Mouse (Mus musculus) hematopoietic stem cell, adult 5-6 weeks (primary cell): Measurements from ENCODE around the gene Golga4. TPM values are rescaled to one million over a fixed set of nuclear protein-coding genes. Genes with fewer than 3 reads are reported as not detected.

Source experiments
- ATAC-seq, 2 experiments: fragments of 125-278 bp in 1 of 2; replicated peaks in 1 of 2; 2 replicates each; pipeline ENCODE4 v1.8.0; 2016 to 2017; ENCODE audit warnings: inconsistent platforms in 2 of 2, mild to moderate bottlenecking in 2 of 2, moderate number of reproducible peaks in 2 of 2, low read depth in 1 of 2, moderate TSS enrichment in 1 of 2; ENCODE audit not compliant: low FRiP score in 2 of 2, poor library complexity in 2 of 2, severe bottlenecking in 2 of 2, insufficient read depth in 1 of 2, low TSS enrichment in 1 of 2
- total RNA-seq: library from RNA; stranded (forward); fragments of 172-1452, 232-1000 nt; gene quantifications from 2 replicates; pipeline ENCODE4 v1.2.3, GENCODE M21; 2017

Gene Golga4
- total RNA-seq, 1 experiment from 2014 or later: 95.7 TPM

DNA sequence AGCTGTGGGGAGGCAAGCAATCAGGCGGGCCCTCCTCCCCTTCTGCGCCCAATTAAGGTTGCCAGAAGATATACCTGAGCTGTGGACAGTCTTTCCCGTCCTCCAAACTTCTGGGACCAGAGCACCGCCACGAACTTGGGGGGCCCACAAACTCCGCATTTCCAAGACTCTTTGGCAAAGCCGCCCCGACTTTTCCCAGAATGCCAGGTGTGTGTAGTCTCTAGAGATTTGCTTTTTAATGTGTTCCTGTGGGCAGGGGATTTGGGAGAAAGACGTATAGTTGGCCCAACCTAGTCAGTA lies 19.0 kb upstream of the Golga4 start:
- ATAC-seq: no peak

DNA sequence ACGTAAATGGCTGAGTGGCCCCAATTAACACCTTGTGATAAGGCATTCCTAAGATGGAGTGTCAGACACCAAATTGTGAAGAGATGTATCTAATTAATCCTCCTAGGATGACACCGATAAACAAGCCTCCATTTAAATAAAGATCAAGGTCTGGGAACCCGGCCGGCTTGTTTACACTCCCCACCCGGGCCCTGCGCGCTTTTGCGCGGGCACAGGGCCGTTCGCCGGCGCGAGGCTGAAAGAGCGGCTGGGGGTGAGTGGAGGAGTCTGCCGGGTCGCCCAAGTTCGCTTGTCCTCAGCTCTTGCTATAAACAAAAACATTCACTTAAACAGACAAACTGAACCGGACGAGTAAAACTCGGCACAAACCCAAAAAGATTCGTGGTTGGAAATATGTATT lies 18.4 kb upstream of the Golga4 start:
- no peak for ATAC-seq

DNA sequence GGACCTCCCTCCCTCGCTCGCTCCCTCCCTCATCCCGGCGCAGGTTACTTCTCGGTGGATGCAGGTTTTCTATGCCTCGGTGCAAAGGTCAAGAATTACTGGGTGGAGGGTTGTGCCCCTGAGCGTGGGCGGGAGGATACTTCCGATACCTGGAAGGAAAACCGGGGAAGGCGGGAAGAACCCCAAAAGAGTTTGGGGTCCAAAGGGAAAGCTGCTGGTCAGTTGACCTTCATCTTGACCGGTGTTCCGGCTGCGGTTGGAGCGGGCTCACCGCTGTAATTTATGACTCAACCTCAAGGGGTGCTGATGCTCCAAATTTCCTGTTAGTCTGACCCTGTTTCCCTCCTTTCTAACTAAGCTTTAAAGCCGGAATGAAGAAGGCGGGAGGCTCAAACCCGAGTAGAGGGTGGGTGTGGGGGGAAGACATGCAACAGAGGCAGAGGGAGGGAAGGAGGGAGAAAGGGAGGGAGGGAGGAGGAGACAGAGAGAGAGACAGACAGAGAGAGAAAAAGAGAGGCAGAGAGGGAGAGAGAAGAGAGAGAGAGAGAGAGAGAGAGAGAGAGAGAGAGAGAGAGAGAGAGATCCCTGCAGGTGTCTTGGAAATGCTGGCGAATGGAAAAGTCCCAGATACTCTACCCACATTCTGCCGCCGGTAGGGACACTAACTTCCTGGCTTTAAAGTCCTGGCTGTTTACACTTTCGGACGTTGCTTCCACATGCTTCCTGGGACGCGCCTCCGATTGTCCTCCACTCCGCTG lies 17.8 kb upstream of the Golga4 start:
- ATAC-seq: no peak

DNA sequence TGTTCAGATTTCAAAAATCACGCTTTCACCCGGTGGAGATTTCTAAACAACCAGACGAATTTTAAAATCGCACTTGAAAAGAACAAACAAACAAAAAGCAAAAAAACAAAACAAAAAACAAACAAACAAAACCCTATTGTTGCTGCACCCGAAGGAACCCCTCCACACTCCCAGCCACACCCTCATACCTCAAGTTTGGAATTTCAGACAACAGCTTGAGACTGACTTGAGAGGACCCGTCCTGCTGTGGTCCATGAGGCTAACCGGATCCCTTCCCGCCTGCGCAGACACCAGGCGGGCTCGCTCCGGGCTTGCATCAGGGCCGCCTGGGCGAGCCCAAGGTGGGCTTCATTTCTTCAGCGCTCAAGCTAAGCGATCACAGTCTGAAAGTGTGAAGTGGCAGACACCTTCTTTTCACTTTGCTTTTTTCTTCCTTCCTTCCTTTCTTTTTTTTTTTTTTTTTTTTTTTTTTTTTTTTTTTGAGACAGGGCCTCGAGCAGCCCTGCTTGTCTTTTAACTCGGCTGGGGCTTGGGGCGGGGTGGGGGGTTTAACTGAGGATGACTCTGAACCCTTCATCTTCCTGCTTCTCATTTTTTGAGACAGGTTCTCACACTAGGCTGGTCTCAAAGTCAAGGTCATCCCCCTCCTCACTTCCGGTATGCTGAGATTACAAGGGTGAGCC lies 17.0 kb upstream of the Golga4 start:
- ATAC-seq: no peak

DNA sequence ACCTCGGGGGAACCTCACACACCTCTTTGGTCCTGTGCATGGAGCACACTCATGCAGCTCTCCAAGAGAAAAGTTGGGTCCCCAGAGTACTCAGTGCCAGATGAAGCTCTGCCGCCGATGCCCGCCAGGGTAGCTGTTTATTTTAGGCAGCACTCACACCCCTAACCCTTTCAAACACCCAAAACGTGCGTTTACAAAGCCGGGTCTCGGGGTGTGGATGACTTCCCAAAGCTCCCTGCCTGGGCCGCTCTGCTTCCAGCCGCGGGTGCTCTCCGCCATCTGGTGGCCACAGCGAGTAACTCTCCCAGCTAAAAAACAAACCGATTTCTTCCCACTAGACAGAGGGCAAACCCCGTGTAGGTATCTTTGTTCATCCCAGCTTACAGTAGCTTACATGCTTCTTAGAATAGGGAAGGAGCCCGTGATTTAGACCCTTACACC lies 16.5 kb upstream of the Golga4 start:
- peak; percentile 80 to 89 for ATAC-seq

DNA sequence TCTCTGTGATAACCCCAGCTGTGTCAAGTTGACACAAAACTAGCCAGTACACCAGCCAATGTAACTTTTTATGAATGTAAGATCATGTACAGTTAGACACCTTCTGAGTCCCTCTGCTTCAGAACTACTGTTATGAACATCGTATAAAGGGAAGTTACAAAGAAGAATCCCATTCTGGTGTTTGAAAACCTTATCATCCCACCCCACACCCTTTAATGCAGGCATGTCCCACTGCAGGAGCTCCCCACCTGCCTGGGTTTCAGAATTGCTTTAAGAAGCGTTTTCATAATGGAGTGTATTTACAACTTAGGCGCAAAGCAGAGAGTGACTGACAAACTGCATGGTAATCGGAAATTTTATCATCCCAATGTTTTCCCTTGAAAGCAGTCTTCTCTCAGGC lies 14.9 kb upstream of the Golga4 start:
- ATAC-seq: no peak

DNA sequence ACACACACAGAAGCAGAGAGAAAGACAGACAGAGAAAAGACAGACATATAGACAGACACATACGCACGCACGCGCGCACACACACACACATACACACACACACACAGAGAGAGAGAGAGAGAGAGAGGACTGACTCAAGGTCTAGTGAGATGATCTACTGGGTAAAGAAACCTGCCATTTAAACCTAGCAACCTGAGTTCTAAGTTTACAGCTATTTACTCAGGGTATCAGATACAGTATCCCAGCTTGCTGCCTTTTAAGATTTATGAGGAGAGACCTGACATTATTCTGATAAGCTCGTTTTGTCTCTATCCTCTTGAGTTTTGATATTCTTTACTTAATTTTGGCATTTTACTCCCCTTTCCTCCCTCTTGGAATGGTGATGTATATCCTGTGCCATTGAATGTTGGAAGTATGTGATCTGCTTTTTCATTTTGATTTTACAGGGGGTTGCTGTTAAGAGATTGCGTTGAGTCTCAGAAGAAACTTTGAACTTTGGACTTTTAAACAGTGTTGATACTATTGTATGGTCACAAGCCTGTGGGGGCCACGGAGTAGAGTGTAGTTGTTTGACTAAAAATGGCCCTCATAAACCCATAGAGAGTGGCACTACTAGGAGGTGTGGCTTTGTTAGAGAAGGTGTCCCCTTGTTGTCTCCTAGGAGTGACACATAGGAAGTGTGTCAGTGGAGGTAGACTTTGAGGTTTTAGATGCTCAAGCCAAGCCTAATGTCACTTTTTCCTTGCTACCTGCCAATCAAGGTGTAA lies 13.0 kb upstream of the Golga4 start:
- no peak for ATAC-seq

DNA sequence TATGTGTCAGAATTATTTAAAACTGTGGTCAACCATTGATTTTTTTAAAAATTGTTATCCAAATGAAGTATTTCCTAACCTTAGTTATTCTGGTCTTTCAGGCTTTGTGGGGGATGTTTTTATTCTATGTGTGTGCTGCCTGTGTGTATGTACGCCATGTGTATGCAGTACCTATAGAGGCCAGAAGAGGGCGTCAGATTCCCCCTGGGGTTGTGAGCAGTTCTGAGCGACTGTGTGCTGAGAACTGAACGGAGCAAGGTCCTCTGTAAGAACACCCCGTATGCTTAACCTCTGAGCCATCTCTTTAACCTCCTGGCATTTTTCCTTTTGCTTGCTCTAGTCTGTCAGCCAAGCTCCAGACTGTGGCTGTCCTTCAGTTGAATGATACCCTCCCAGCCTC lies 12.0 kb upstream of the Golga4 start:
- ATAC-seq: no peak

DNA sequence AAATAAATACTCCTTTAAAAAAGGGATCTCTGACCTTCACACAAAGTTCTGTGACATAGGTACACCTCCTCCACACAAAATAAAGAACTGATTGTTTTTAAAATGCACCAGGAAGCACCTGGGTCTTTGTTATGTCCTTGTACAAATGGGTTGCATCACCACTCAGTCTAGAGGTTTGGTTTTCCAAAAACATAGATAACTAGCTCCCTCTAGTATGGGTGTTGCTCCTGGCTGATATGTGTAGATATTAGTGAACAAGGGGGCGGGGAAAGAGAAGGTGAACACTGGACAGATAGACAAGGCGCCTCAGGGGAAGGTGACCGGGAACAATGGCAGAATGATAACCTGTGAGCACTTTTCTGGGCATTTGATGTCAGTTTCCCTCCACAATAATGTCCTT lies 10.1 kb upstream of the Golga4 start:
- no peak for ATAC-seq

DNA sequence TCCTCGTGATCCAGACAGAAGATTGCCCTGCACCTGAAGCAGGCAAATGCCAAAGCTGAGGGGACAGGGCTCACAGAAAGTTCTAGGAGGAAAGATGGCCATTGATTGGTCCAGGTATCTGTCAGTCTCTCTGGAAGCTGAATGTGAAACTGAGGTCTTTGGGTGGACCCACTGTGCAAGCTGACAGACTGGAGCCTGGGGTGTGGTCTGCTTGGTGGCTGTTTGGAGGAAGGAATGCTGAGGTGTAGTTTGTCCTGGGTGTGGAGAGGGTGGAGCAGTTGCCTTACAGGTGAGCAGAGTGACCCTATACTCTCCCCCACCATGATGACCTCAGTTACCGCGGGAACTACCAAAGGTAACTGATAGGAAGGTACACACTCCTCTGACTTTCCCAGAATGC lies 9.1 kb upstream of the Golga4 start:
- no peak for ATAC-seq

DNA sequence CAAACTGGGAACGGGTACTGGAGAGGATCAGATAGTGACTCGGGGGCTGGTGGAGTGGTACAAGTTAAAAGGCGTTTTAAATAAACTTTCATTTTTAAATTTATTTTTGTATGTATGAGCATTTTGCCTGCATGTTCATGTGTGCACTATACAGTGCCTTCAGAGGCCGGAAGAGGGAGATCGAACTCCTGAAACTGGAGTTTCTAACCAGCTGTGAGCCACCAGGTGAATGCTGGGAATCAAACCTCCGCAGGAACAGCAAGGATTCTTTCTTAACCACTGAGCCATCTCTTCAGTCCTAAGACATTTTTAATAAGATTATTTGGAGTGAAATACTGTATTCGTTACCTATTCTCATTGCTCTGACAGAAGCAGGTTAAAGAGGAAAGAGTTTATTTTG lies 8.0 kb upstream of the Golga4 start:
- ATAC-seq: no peak

DNA sequence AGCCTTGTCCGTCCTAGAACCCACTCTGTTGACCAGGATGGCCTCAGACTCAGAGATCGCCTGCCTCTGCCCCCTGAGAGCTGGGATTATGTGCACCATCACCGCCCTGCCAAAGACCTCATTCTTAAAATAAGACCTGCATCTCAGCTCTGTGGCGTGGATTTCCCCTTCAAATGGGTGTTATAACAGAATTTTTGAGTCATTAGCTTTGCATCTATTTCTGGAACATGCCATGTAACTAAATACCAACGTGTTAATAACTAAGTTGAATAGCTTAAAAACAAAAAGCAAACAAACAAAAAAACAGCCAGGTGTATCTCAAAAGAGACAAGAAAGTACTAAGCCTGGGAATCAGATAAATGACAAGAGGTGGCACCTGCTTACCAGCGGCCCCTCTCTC lies 5.1 kb upstream of the Golga4 start:
- ATAC-seq: no peak

DNA sequence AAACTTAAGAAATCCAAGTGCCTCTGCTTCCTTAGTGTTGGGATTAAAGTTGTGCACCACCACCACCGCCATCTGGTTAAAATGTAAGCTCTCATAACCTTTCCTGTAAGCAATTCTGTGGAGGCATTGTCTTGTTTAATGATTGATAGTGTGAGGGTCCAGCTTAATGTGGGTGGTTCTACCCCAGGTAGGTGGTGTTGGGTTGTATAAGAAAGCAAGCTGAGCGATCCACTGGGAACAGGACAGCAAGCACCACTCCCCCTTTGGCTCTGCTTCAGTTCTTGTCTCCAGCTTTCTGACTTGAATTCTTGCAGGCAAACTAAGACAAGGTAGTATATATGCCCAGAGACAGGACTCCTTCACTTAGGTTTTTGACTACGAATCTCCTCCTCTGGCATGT lies 1.4 kb upstream of the Golga4 start:
- ATAC-seq: no peak

DNA sequence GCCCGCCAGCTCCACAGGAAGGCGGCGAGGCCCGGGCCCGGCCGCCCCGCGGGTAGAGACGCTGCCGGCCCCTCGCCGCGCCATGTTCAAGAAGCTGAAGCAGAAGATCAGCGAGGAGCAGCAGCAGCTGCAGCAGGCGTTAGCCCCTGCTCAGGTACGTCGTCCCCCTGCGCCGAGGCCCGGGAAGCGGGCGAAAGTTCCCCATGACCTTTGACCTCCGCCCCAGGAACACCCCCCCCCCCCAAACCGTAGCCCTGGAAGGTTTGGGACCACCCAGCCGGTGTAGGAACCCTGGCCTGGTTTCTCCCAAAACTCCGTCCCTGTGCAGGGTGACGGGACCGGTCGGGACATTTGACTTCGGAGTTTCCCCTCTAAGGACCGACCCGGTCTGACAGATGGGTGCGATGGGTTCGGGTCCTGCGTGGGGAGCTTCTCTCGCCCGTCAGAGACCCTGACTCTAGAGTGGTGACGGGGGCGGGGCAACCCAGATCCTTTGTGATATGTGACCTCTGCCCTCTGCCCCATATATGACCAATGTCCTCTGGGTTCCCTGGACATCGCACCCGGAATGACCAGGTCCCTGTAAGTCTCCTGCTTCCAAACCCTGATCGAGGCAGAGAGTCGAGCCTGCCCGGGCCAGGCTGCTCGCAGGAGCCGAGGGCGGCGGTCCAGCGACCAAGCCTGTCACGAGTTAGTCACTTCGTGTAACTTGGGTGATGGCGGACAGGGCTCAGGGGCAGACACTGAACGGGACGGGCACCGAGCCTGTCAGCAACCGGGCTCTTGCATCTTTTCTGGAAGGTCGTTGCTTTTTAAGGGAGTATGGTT lies 551 bp downstream of the Golga4 start:
- peak; percentile 47 to 50; a peak in 3 of 4 replicates for ATAC-seq

DNA sequence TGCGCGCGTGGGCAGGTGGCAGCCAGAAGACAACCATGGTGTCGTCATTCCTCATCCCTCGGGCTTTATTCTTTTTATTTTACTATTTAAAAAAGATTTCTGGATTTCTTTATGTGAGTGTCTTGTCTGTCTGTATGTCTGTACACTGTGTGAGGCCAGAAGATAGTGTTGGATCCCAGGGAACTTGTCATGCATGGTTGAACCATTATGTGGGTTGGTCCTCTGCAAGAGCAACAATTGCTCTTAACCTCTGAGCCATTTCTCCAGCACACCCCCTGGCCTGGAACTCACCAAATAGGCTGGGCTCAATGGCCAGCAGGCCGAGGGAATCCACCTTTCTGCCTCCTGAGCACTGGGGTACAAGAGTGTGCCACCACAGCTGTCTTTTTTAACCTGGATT lies 1.5 kb downstream of the Golga4 start:
- ATAC-seq: no peak

DNA sequence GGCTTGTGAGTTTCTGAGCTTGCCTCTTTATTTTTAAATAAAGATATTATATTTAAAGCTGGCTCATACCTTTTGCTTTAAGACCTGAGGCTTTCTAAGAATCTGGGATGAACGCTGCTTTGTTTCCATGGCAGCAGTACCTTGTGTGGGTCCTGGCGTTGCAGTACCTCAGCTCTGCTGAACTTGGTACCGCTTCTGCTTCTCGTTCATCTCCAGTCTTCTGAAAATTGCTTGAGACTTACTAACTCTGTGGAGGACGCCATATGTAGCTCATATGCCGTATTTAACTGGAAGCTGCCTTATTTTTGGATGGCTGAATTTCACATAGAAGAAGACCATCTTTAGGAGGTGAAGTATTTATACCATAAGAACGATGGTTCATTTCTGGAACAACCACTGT lies 2.5 kb downstream of the Golga4 start:
- no peak for ATAC-seq

DNA sequence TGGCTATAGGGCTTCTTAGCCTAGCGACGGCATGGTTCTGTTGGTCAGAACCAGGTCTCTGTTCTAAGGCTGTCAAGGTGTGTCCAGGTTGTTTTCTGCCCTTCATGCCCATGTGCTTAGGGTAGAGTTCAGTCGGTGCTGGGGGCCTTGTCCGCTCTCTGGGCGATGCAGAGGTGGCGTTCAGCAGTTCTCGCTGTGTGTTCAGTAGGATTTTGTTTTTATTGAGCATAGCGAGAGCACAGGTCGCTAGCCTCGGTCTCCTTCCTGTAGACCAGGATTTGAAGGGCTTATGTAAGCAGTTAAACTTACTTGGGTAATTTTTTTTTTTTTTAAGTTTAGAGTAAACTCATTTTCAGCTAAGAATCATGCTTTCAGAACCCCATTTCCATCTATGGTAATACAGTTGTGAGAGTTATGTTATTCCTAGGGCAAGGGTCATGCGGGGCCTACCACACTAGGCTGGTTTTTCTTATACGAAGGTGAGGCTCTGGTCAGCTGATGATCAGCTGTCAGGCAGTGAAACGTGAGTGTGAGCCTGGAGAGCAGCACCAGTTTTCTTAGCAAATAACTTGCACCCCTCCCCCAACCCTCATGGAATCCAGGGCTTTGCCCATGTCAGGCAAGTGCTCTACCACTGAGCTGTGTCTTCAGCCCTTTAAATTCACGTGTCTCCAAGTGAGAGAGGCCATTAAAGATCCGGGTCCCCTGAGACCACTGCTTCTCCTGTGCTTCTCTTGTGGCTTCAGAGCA lies 5.0 kb downstream of the Golga4 start:
- no peak for ATAC-seq
